ENCODE assay signal across 8 mouse cellular contexts in genomic region chr17:23828271-23829001, GRCm38 (mm10). TPM values are rescaled to one million over a fixed set of nuclear protein-coding genes. Genes with fewer than 3 reads are reported as not detected.
DNase-seq lines count a peak whose midpoint lies in the region; ATAC-seq and TF ChIP-seq lines count a peak whose summit lies in the region.

No protein-coding gene starts in this region.

- H3K79me2 ChIP-seq in liver, adult 2 months (ENCODE audit: control insufficient read depth, insufficient read depth, low read length) = peaks cover 3% of the 10 kb centered on the region; the same call in 1 of the 2 replicates

- peak overlapping the region; percentile 89 for H3K9ac ChIP-seq in intestine, embryonic 16.5 days (ENCODE audit: low read depth, low read length)
- peak overlapping the region; percentile 67 for H3K9ac ChIP-seq in liver, adult 2 months (ENCODE audit: low read depth, low read length)
- H3K9ac ChIP-seq in midbrain, embryonic 16.5 days (ENCODE audit: low read depth, low read length) = peak overlapping the region; percentile 85
- peak overlapping the region; percentile 86 for H3K9ac ChIP-seq in stomach, embryonic 14.5 days (replicated peaks; ENCODE audit: low read depth, low read length)

- H3K27ac ChIP-seq in intestine, embryonic 16.5 days (ENCODE audit: low read length) = peak overlapping the region; percentile 73
- H3K27ac ChIP-seq in liver, adult 2 months (replicated peaks; ENCODE audit: insufficient read depth, low read depth, low read length) = peak overlapping the region; percentile 32
- peak overlapping the region; percentile 97 for H3K27ac ChIP-seq in midbrain, embryonic 16.5 days (ENCODE audit: low read length)
- H3K27ac ChIP-seq in stomach, embryonic 14.5 days (ENCODE audit: low read length) = peak overlapping the region; percentile 77

- H3K9me3 ChIP-seq in intestine, embryonic 16.5 days (ENCODE audit: control insufficient read depth, low read length) = no peaks in the 10 kb centered on the region
- H3K9me3 ChIP-seq in midbrain, embryonic 16.5 days (replicated peaks; ENCODE audit: control insufficient read depth, low read length, poor library complexity, severe bottlenecking) = no peaks in the 10 kb centered on the region
- H3K9me3 ChIP-seq in stomach, embryonic 14.5 days (ENCODE audit: control insufficient read depth, low read depth, low read length) = no peaks in the 10 kb centered on the region

- H3K4me3 ChIP-seq in intestine, embryonic 16.5 days (ENCODE audit: low read length) = peak overlapping the region; percentile 84
- H3K4me3 ChIP-seq in liver, adult 2 months (ENCODE audit: insufficient read depth, low read depth, low read length) = peak overlapping the region; percentile 71
- H3K4me3 ChIP-seq in midbrain, embryonic 16.5 days (ENCODE audit: low read depth, low read length) = peak overlapping the region; percentile 76
- peak overlapping the region; percentile 82 for H3K4me3 ChIP-seq in stomach, embryonic 14.5 days (ENCODE audit: low read depth, low read length)

- no peaks in the 10 kb centered on the region; the same call in 1 of the 2 replicates for H3K27me3 ChIP-seq in intestine, embryonic 16.5 days (replicated peaks; ENCODE audit: control insufficient read depth, insufficient read depth, low read length)
- H3K27me3 ChIP-seq in liver, adult 2 months (ENCODE audit: control insufficient read depth, insufficient read depth, low read length) = no peaks in the 10 kb centered on the region
- no peaks in the 10 kb centered on the region; the same call in 1 of the 2 replicates for H3K27me3 ChIP-seq in midbrain, embryonic 16.5 days (ENCODE audit: control insufficient read depth, insufficient read depth, low read depth, low read length)
- no peaks in the 10 kb centered on the region for H3K27me3 ChIP-seq in stomach, embryonic 14.5 days (ENCODE audit: control insufficient read depth, insufficient read depth, low read length)

- under 1% methylated on average over 47 of the region's 47 CpGs for WGBS in intestine, embryonic 16.5 days
- under 1% methylated on average over 47 of the region's 47 CpGs for WGBS in liver, adult 2 months
- under 1% methylated on average over 41 of the region's 47 CpGs for WGBS in midbrain, embryonic 16.5 days
- WGBS in stomach, embryonic 14.5 days = under 1% methylated on average over 40 of the region's 47 CpGs

- no peak for TF ChIP-seq POLR2A in liver, adult 2 months (IDR thresholded peaks at IDR 0.05; ENCODE audit: extremely low read depth, insufficient read depth, low read length)

- peak overlapping the region; percentile 83 for H3K4me2 ChIP-seq in intestine, embryonic 16.5 days (ENCODE audit: low read depth, low read length)
- H3K4me2 ChIP-seq in midbrain, embryonic 16.5 days (ENCODE audit: low read length) = peak overlapping the region; percentile 62
- peak overlapping the region; percentile 90 for H3K4me2 ChIP-seq in stomach, embryonic 14.5 days (replicated peaks; ENCODE audit: low read depth, low read length)

- ATAC-seq in intestine, embryonic 16.5 days = peak; percentile 81
- peak; percentile 77 for ATAC-seq in midbrain, embryonic 16.5 days
- peak; percentile 79 for ATAC-seq in stomach, embryonic 14.5 days (ENCODE audit: insufficient number of reproducible peaks, insufficient read depth, low FRiP score, low read depth)

- peaks cover 8% of the 10 kb centered on the region; the same call in 1 of the 2 replicates for H3K4me1 ChIP-seq in intestine, embryonic 16.5 days (ENCODE audit: control insufficient read depth, insufficient read depth, low read length)
- peaks cover 8% of the 10 kb centered on the region; the same call in 1 of the 2 replicates for H3K4me1 ChIP-seq in liver, adult 2 months (ENCODE audit: control insufficient read depth, insufficient read depth, low read length)
- H3K4me1 ChIP-seq in midbrain, embryonic 16.5 days (ENCODE audit: control insufficient read depth, insufficient read depth, low read length) = peaks cover 18% of the 10 kb centered on the region
- H3K4me1 ChIP-seq in stomach, embryonic 14.5 days (ENCODE audit: control insufficient read depth, insufficient read depth, low read length) = peaks cover 8% of the 10 kb centered on the region

- peak; percentile 62 for DNase-seq in layer of hippocampus, adult 11-12 months (ENCODE audit: low spot score)
- DNase-seq in layer of hippocampus, adult 9-10 months (ENCODE audit: low spot score) = no peak
- peak; percentile 68 for DNase-seq in cerebellum, adult 9-10 months
- DNase-seq in frontal cortex, postnatal 36 days (ENCODE audit: low spot score in 2 of 2) = peak; percentile 55 to 65
- peak; percentile 61 for DNase-seq in liver, adult 2 months (ENCODE audit: extremely low read depth, low read depth, low spot score)

- no peak for TF ChIP-seq CTCF in liver, adult 2 months (IDR thresholded peaks at IDR 0.05; ENCODE audit: low read depth, low read length)

- H3K36me3 ChIP-seq in intestine, embryonic 16.5 days (ENCODE audit: control insufficient read depth, insufficient read depth, low read length) = peaks cover 6% of the 10 kb centered on the region; the same call in 1 of the 2 replicates
- peaks cover 28% of the 10 kb centered on the region for H3K36me3 ChIP-seq in liver, adult 2 months (ENCODE audit: control insufficient read depth, insufficient read depth, low read length)
- peaks cover 17% of the 10 kb centered on the region for H3K36me3 ChIP-seq in midbrain, embryonic 16.5 days (ENCODE audit: control insufficient read depth, insufficient read depth, low read length)
- H3K36me3 ChIP-seq in stomach, embryonic 14.5 days (ENCODE audit: control insufficient read depth, insufficient read depth, low read length) = peaks cover 35% of the 10 kb centered on the region

RNA-seq across cellular contexts. Expression of gene Elob, which starts 0.5 kb away (rescaled TPM):
- 836 and 930 TPM in 2 replicates for polyA plus RNA-seq in intestine, embryonic 16.5 days (2015; fragmentation: Nextera tagmentation; extraction: Ambion mirVana)
- 153 and 187 TPM in 2 replicates for total RNA-seq in liver, adult 2 months (2014; rRNA removed)
- 276 and 336 TPM in 2 replicates for polyA plus RNA-seq in liver, adult 2 months (2012; rRNA removed)
- 1,162 and 1,206 TPM in 2 replicates for polyA plus RNA-seq in midbrain, embryonic 16.5 days (2015; fragmentation: Nextera tagmentation; extraction: Ambion mirVana)
- polyA plus RNA-seq in stomach, embryonic 14.5 days (2014; fragmentation: Nextera tagmentation; extraction: Ambion mirVana) = 1,042 and 1,209 TPM in 2 replicates

RNA-seq across cellular contexts. Expression of gene Prss33, which starts 7.4 kb away (rescaled TPM):
- polyA plus RNA-seq in intestine, embryonic 16.5 days (2015; fragmentation: Nextera tagmentation; extraction: Ambion mirVana) = 0.17 TPM in 1 of 2 replicates, not detected in the other
- not detected in 2 replicates for total RNA-seq in liver, adult 2 months (2014; rRNA removed)
- not detected in 2 replicates for polyA plus RNA-seq in liver, adult 2 months (2012; rRNA removed)
- polyA plus RNA-seq in midbrain, embryonic 16.5 days (2015; fragmentation: Nextera tagmentation; extraction: Ambion mirVana) = 0.18 TPM in 1 of 2 replicates, not detected in the other
- polyA plus RNA-seq in stomach, embryonic 14.5 days (2014; fragmentation: Nextera tagmentation; extraction: Ambion mirVana) = not detected in 2 replicates

RNA-seq across cellular contexts. Expression of gene Prss32, which starts 15.2 kb away (rescaled TPM):
- 11.8 and 14.5 TPM in 2 replicates for polyA plus RNA-seq in intestine, embryonic 16.5 days (2015; fragmentation: Nextera tagmentation; extraction: Ambion mirVana)
- not detected in 2 replicates for total RNA-seq in liver, adult 2 months (2014; rRNA removed)
- polyA plus RNA-seq in liver, adult 2 months (2012; rRNA removed) = 0.24 and 0.45 TPM in 2 replicates
- not detected in 2 replicates for polyA plus RNA-seq in midbrain, embryonic 16.5 days (2015; fragmentation: Nextera tagmentation; extraction: Ambion mirVana)
- 1.1 and 1.6 TPM in 2 replicates for polyA plus RNA-seq in stomach, embryonic 14.5 days (2014; fragmentation: Nextera tagmentation; extraction: Ambion mirVana)

RNA-seq across cellular contexts. Expression of gene Prss41, which starts 15.5 kb away (rescaled TPM):
- 2.7 and 3.4 TPM in 2 replicates for polyA plus RNA-seq in intestine, embryonic 16.5 days (2015; fragmentation: Nextera tagmentation; extraction: Ambion mirVana)
- total RNA-seq in liver, adult 2 months (2014; rRNA removed) = 0.13 TPM in 1 of 2 replicates, not detected in the other
- 0.05 and 0.16 TPM in 2 replicates for polyA plus RNA-seq in liver, adult 2 months (2012; rRNA removed)
- polyA plus RNA-seq in midbrain, embryonic 16.5 days (2015; fragmentation: Nextera tagmentation; extraction: Ambion mirVana) = 0.88 and 1.6 TPM in 2 replicates
- 1.1 and 2.3 TPM in 2 replicates for polyA plus RNA-seq in stomach, embryonic 14.5 days (2014; fragmentation: Nextera tagmentation; extraction: Ambion mirVana)

RNA-seq across cellular contexts. Expression of gene Srrm2, which starts 38.1 kb away (rescaled TPM):
- 319 and 373 TPM in 2 replicates for polyA plus RNA-seq in intestine, embryonic 16.5 days (2015; fragmentation: Nextera tagmentation; extraction: Ambion mirVana)
- 33.0 and 46.5 TPM in 2 replicates for total RNA-seq in liver, adult 2 months (2014; rRNA removed)
- 177 and 316 TPM in 2 replicates for polyA plus RNA-seq in liver, adult 2 months (2012; rRNA removed)
- polyA plus RNA-seq in midbrain, embryonic 16.5 days (2015; fragmentation: Nextera tagmentation; extraction: Ambion mirVana) = 467 and 529 TPM in 2 replicates
- polyA plus RNA-seq in stomach, embryonic 14.5 days (2014; fragmentation: Nextera tagmentation; extraction: Ambion mirVana) = 513 and 521 TPM in 2 replicates

Comparison
In these comparisons a context has a peak if more than half of its experiments do, and no peak if none do; other contexts are left out.
1. H3K27ac ChIP-seq: peak in every context shown above with its lines; median percentile 97 in midbrain, embryonic 16.5 days; 77 in stomach, embryonic 14.5 days; 73 in intestine, embryonic 16.5 days; 32 in liver, adult 2 months.